Mouse (Mus musculus) heart, adult 11 months (tissue): ENCODE measurements at regions not wholly inside any gene's neighbourhood (a gene's known extent, or its start where the extent isn't known, plus 50 kb on each side); places are given as distances from the start of the nearest gene placed in this dataset.
"Not testable (repeated sequence)": the region's sequence is repeated elsewhere in the genome, so short reads cannot be mapped to it uniquely, and the experiment has no call there.

Source experiments
- DNase-seq: peaks from one replicate; pipeline ENCODE4 v3.0.0; 2022

GRCm38 (mm10) chr6:4149663-4150062, 62.9 kb upstream of the Bet1 start:
- no peak for DNase-seq

GRCm38 (mm10) chr6:4158293-4158692, 71.5 kb upstream of the Bet1 start:
- DNase-seq = no peak

- no peak for DNase-seq
Measured at GRCm38 (mm10) chr6:4163733-4164132, 77.0 kb upstream of the Bet1 start.

DNA sequence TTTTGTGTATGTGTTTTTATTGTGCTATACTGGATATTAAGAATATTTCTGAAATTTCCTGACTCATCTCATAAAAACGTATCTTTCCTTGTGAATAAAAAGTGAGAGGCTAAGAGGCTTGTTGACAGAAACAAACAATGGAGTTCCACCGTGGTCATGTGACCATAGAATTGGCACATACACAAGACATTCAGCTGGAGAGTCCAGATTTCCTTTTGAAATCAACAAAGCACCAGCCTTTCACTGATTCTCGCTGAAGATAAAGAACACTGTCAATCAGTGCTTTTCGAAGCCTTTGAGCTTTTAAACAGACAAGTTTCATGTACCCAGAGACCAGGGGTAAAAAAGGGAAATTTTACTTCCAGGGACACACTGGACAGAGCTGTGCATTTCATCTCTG, 80.3 kb upstream of the Bet1 start:
- no peak for DNase-seq

GRCm38 (mm10) chr6:4167757-4168156, 81.0 kb upstream of the Bet1 start:
- no peak for DNase-seq

DNA sequence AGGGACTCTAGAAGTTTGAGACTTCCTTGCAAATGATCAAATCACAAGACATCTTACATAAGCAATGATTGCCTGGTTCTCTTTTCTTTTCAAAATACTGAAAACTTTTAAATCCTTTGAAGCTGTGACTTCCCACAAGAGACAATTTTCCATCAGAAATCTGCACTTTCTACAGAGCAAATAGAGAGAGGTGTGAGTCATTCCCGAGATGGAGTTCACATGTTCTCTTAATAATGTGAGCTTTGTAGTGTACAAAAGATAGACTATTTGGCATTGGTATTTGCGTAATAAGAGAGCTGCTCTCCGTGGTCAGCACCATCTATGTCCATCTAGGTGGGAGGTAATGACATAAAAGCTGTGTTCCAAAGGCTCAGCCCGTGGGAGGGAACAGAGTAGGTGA, 84.8 kb upstream of the Bet1 start:
- no peak for DNase-seq

DNA sequence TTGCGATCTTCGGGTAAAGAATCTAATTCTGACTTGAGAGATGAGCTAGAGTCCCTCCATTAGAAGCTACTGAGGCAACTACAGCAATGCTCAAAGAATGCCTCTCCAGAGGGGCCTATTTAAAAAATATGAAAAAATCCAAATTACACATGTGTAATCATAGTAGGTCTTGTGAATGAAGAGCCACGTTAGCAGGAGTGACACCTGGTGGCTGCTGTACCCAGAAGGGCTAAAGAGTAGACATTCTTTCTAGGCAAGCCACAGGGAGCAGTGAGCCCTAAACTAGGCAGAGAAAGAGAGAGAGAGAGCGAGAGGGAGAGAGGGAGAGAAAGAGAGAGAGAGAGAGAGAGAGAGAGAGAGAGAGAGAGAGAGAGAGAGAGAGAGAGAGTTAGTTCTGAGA, 100.9 kb upstream of the Bet1 start:
- no peak for DNase-seq

DNA sequence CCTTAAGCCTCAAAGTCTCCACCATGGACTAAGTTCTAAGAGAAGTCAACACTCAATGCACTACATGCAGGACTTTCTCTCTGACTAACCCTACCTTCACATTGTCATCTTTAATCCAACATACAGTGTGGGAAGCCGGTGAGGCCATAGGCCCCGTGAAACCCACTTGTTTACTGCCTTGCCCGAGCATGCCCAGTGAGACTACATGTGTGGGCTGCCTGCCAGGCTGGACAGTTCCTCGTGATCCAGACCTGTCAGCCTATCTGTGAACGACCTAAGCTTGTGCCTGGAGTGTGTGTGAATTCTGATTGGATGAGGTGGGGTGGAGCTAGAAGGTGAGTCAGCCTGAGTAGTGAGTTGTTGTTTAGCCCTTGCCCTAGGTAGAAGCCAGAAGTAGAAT, 104.2 kb upstream of the Bet1 start:
- not testable (repeated sequence) for DNase-seq

DNA sequence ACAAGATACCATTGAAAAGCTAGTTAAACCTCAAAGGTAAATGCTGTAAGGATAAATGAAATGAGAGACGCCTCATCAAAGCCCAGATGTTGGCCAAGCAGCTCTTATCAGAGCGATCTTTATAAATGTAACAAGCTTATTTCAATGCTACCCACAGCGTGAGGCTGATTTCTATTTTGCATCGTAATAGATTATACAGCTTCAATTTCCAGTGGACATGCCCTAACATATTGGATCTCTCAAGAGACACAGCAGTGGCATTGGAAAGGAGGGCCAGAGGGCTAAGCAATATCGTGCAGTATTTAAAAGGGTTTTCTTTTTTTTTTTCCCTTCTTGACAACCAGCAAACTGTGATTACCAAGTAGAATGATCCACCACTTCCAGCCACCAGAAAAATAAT, 106.5 kb upstream of the Bet1 start:
- no peak for DNase-seq

GRCm38 (mm10) chr6:4201176-4201575, 114.4 kb upstream of the Bet1 start:
- no peak for DNase-seq

DNA sequence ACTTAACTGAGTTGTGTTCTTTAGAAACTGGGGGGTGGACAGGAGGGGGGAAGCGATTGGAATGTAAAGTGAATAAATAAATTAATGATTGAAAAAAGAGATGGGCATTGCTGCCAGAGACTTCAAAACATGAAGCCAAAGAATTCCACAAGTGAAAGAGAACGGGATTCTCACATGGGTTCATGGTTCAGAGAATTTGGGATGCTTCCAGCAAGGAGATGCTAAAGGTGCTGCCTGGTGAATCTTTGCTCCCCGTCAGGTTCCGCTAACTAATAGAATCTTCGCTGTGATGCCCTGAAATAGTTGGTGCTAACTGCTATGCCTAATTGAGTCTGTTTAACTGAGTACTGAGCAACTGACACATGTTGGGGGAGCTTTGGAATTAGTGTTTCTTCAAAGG, 118.9 kb upstream of the Bet1 start:
- no peak for DNase-seq

GRCm38 (mm10) chr6:4245265-4246112, 158.7 kb upstream of the Bet1 start:
- no peak for DNase-seq

DNA sequence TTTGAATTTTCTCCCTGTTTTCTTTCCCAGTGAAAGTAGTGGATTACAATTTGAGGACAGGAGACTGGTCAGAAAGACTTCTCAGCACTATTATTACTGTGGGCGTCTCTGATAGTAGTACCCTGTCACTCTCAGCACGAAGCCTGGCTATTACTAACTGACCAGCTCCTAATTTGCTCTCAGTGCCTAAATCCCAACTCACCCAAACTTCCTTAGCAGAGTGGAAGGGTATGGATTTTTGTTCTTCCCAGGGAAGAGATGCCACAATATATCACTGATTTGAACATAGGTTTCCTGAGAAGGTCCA, 159.3 kb upstream of the Bet1 start:
- no peak for DNase-seq

GRCm38 (mm10) chr6:4276607-4277006, 189.8 kb upstream of the Bet1 start:
- DNase-seq = no peak

DNA sequence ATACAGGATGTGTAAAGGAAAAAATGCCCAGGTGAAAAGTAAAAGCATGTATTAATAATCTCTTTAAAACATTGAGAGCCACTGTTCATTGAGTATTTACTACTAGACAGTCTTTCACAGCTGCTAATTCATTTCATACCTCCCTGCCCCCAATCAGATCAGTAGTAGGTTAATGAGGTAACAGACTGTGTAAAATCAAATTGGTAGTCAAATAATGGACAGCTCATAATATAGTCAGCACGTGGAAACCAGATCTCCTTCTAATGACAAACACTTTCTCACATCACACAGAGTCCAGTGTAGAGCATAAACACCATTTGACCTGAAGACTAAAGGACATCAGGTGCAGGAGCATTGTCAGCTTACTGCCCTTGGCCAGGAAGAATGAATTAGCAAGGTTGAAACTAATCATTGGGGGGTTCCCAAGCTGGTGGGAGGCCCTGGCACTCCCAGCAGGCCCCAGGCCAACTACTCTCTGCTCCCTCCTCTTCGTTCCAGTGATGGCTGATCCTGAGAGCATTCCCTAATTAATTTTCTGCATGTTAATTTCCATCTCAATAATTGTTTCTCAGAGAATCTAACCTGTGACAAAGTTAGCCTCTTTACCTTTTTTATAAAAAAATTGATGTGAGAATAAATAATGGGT, 190.6 kb upstream of the Bet1 start:
- DNase-seq = no peak

- no peak for DNase-seq
Measured at GRCm38 (mm10) chr6:4291380-4291779, 204.6 kb upstream of the Bet1 start.

DNA sequence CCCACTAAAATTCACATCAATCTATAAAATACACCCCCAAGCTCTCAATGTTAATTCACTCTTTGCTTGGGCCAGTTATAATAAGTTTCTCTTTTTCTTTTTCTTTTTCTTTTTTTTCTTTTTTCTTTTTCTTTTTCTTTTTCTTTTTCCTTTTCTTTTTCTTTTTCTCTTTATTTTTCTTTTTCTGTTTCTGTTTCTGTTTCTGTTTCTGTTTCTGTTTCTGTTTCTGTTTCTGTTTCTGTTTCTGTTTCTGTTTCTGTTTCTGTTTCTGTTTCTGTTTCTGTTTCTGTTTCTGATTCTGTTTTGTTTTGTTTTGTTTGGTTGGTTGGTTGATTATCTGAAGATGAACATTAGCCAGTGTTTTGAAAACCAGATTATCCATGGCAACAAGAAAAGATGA, 201.2 kb upstream of the Col1a2 start:
- DNase-seq = not testable (repeated sequence)

GRCm38 (mm10) chr6:4349953-4350352, 154.7 kb upstream of the Col1a2 start:
- DNase-seq = no peak

- DNase-seq = no peak
Measured at GRCm38 (mm10) chr6:4362220-4362619, 142.4 kb upstream of the Col1a2 start.

- DNase-seq = no peak
Measured at GRCm38 (mm10) chr6:4375465-4376037, 129.1 kb upstream of the Col1a2 start.

GRCm38 (mm10) chr6:4396808-4397207, 107.8 kb upstream of the Col1a2 start:
- peak; percentile 8 for DNase-seq

- peak; percentile 77 for DNase-seq
Measured at GRCm38 (mm10) chr6:4397695-4398598, 106.7 kb upstream of the Col1a2 start.

DNA sequence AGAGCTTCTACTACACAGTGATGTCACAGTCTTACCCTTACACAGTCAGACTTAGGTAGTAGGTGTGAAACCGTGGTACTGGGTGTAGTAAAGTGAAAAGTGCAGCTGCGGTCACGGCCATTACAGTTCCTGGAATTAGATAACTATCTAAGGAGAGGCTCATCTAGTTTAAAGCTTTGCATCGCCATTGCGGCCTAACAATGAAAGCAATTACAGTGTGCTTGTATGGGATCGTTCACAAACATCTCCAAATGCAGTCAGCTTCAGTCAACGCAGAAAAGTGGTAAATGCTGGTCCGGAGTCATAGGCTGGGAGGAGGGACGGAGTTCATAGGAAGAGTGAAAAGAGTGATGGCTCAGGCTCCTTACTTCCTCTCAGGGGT, 106.0 kb upstream of the Col1a2 start:
- DNase-seq = peak; percentile 61
